Mouse (Mus musculus) liver, embryonic 13.5 days (tissue): ENCODE measurements around the gene Ttll8. TPM values are rescaled to one million over a fixed set of nuclear protein-coding genes. Genes with fewer than 3 reads are reported as not detected.

ENCODE experiments used
- ATAC-seq: fragments of 200-750 bp; cut with Nextera tagmentation; 2 replicates; pipeline ENCODE4 v1.8.0; 2017; ENCODE audit warnings: low read depth, mild to moderate bottlenecking, moderate number of reproducible peaks, moderate library complexity
- DNase-seq: peaks from one replicate; pipeline ENCODE4 v3.0.0; 2022
- H3K27ac ChIP-seq: fragments of 300-500 bp; sonication (generic); 2 replicates; pipeline ENCODE4 v1.5.1; 2015; ENCODE audit warnings: moderate library complexity, mild to moderate bottlenecking, inconsistent platforms
- H3K27me3 ChIP-seq: fragments of 300-500 bp; sonication (generic); 2 replicates; pipeline ENCODE4 v1.6.1; 2015; ENCODE audit warnings: mild to moderate bottlenecking, inconsistent platforms
- H3K36me3 ChIP-seq: fragments of 300-500 bp; sonication (generic); 2 replicates; pipeline ENCODE4 v1.6.1; 2015; ENCODE audit warnings: mild to moderate bottlenecking, inconsistent platforms
- H3K4me1 ChIP-seq: fragments of 300-500 bp; sonication (generic); replicated peaks from 2 replicates; pipeline ENCODE4 v1.6.1; 2015; ENCODE audit warnings: inconsistent platforms
- H3K4me2 ChIP-seq: fragments of 300-500 bp; sonication (generic); 2 replicates; pipeline ENCODE4 v1.6.1; 2015; ENCODE audit warnings: inconsistent platforms, mild to moderate bottlenecking, moderate library complexity
- H3K4me3 ChIP-seq: fragments of 300-500 bp; sonication (generic); replicated peaks from 2 replicates; pipeline ENCODE4 v1.5.1; 2015; ENCODE audit warnings: mild to moderate bottlenecking, inconsistent platforms
- H3K9ac ChIP-seq: fragments of 300-500 bp; sonication (generic); 2 replicates; pipeline ENCODE4 v1.6.1; 2015; ENCODE audit warnings: mild to moderate bottlenecking, inconsistent platforms
- H3K9me3 ChIP-seq: fragments of 300-500 bp; sonication (generic); replicated peaks from 2 replicates; pipeline ENCODE4 v1.6.1; 2016; ENCODE audit warnings: inconsistent platforms
- WGBS: fragments of 180-500 bp; shearing (Covaris S2); methylation state at CpG from one replicate; pipeline ENCODE4 v1.1.7; 2015; ENCODE audit not compliant: insufficient replicate concordance; 5-methylcytosine and 5-hydroxymethylcytosine counted together
- polyA plus RNA-seq: library from polyadenylated mRNA; unstranded; fragments of >200 nt; fragmentation: Nextera tagmentation; extraction: Ambion mirVana; gene quantifications from 2 replicates; pipeline ENCODE4 v1.2.1, GENCODE M21; 2015

Gene Ttll8
- not detected in 2 replicates for polyA plus RNA-seq

DNA sequence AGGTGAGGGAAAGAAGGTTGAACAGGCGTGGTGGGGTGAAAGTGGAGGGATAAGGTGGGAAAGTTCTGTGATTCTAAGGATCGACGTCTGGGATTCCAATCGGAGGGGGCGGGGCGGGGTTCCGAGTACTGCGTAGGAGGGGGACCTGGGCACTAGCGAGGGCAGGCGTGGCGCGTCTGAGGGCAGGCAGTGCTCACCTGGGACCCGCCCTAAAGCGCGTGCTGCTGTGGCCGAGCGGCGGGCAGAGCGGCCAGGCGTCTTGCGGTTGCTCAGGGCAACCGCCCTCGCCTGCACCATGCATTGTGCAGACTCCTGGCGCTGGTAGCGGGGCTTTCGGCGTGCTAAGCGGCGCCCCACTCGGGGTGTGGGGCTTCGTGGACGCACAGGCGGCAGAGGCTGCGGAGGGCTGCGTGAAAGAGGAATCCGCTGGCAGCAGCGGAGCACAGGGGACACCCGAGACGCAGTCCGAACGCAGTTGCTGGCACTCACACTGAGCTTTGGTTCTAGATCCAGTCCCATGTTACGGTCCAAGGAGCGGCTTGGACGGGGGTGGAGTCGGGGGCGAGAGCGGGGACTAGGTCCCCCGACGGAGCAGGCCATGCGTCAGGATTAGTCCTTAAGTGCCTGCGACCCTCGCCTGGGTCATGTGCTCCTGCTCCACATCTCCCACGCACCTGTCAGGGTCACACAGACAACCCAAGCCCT, at the start of gene Ttll8:
Gene Ttll8, minus strand, starts transcription at position 51 of the 705 bp plus-strand sequence.
- ATAC-seq (no peak), DNase-seq (no peak)
- WGBS = 8% methylated on average over 53 of the region's 53 CpGs
- H3K4me2 ChIP-seq = peak within 1 kb of the TSS; percentile 51
- H3K9me3 ChIP-seq = no peaks in the 10 kb centered on the region
- no peak within 1 kb of the TSS for H3K9ac ChIP-seq
- peak within 1 kb of the TSS; percentile 31; the same call in 1 of the 2 replicates for H3K4me3 ChIP-seq
- no peaks in the 10 kb centered on the region for H3K36me3 ChIP-seq
- H3K27ac ChIP-seq = no peak within 1 kb of the TSS
- peaks cover 3% of the 10 kb centered on the region; the same call in 1 of the 2 replicates for H3K4me1 ChIP-seq
- H3K27me3 ChIP-seq = peaks cover 35% of the 10 kb centered on the region

DNA sequence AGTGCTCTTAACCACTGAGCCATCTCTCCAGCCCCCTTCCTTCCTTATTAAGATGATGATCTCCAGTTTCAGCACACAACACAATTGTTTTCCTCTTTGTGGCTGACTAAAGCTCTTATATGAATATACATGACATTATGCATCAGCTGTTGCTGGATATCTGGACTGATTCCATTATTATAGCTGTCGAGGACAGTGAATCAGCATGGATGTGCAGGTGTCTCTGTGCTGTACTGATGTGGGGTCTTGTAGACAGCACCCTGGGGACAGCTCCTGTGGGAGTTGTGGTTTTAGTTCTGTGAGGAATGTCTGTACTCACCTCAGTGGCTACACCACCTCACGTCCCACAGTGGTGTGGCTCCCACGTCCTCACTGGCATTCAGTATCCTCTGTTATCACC, 47.0 kb upstream of the Ttll8 start:
- WGBS = 54% methylated on average over 3 of the region's 3 CpGs
- Histone ChIP-seq H3K4me1 (no peaks in the 10 kb centered on the region), H3K36me3 (no peaks in the 10 kb centered on the region), H3K27ac (no peak overlapping the region), H3K4me3 (no peak overlapping the region), H3K9ac (no peak overlapping the region), H3K4me2 (no peak overlapping the region), H3K27me3 (no peaks in the 10 kb centered on the region), H3K9me3 (no peaks in the 10 kb centered on the region)
- ATAC-seq = no peak
- no peak for DNase-seq

DNA sequence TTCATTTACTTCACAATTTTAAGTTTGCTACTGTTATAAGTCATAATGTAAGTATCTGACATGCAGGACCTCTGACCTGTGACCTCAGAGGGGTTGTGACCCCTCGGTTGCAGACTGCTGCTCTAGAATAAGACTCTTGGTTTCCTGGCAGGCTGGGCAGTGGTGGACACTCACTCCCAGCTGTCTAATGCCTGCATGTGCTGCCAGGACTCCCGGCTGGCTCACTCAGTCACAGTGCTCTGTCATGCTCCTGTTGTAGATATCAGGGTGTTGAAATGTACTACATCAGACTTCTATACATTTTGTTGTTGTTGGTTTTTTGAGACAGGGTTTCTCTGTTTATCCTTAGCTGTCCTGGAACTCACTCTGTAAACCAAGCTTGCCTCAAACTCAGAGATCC, 46.1 kb upstream of the Ttll8 start:
- H3K36me3 ChIP-seq = no peaks in the 10 kb centered on the region
- no peak overlapping the region for H3K4me2 ChIP-seq
- no peak for DNase-seq
- no peaks in the 10 kb centered on the region for H3K4me1 ChIP-seq
- H3K27me3 ChIP-seq = no peaks in the 10 kb centered on the region
- H3K27ac ChIP-seq = no peak overlapping the region
- no peak overlapping the region for H3K9ac ChIP-seq
- no peaks in the 10 kb centered on the region for H3K9me3 ChIP-seq
- no peak overlapping the region for H3K4me3 ChIP-seq
- no peak for ATAC-seq
- WGBS = 39% methylated on average over 2 of the region's 2 CpGs

DNA sequence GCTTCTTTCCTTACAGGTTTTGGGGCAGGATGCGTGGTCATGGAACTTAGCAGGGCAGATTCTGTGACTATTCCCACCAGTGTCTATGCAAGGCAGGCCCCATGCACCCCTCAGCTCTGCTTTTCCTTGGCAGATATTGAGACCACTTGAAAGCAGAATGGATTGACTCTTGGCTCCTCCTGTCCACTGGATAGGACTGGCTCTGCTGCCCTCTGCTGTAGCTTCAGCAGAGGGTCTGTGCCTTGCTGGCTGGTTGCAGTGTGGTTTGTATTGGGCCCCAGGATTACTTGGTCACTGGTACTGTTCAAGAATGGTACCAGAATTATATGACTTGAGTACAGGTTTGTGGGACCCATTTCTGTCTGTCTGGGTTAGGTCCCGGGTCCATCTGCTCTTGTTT, 44.9 kb upstream of the Ttll8 start:
- no peak overlapping the region for H3K9ac ChIP-seq
- H3K36me3 ChIP-seq = no peaks in the 10 kb centered on the region
- H3K9me3 ChIP-seq = no peaks in the 10 kb centered on the region
- no peak for DNase-seq
- 58% methylated on average over 2 of the region's 2 CpGs for WGBS
- H3K4me3 ChIP-seq = no peak overlapping the region
- no peaks in the 10 kb centered on the region for H3K27me3 ChIP-seq
- no peak overlapping the region for H3K27ac ChIP-seq
- H3K4me1 ChIP-seq = no peaks in the 10 kb centered on the region
- H3K4me2 ChIP-seq = no peak overlapping the region
- ATAC-seq = no peak

DNA sequence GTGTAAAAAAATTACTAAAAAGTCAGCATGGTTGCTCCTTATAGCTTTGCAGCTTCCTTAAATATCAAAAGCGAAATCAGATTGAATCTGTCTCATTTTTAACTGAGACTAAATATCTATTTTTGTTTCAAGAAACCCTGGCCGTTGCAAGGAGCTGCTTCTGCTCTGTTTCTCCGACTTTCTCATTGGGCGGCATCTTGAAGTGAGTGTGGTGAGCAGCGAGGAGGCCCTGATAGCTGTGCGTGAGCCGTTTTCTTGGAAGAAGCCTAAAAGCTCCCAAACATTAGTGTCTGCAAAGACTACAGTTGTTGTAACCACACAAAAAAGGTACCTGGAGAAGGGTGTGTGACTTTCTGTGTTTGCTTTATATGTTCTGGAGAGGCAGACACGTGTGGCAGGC, 44.4 kb upstream of the Ttll8 start:
- DNase-seq (no peak), ATAC-seq (no peak)
- H3K4me3 ChIP-seq = no peak overlapping the region
- H3K4me2 ChIP-seq = no peak overlapping the region
- H3K9ac ChIP-seq = no peak overlapping the region
- no peaks in the 10 kb centered on the region for H3K27me3 ChIP-seq
- 63% methylated on average over 8 of the region's 8 CpGs for WGBS
- no peaks in the 10 kb centered on the region for H3K36me3 ChIP-seq
- no peaks in the 10 kb centered on the region for H3K9me3 ChIP-seq
- no peak overlapping the region for H3K27ac ChIP-seq
- no peaks in the 10 kb centered on the region for H3K4me1 ChIP-seq

DNA sequence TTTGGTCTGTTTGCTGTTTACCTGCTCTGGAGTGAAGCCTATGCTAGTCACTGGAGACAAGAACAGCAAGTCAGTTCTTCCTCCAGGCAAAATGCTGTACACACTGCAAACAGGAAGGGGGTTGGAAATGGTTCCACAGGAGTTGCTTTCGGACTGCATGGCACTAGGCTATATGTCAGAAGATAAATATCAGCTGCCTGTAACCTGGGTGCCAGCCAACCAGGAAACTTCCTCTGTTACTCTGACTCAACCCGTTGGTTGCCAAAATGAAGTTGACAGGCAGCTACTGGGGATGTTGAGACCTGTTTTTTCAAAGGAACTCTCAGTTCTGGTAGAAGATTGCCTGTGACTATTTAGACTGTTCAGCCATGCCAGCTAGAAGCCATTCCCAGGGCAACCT, 35.0 kb upstream of the Ttll8 start:
- Histone ChIP-seq H3K4me3 (no peak overlapping the region), H3K36me3 (no peaks in the 10 kb centered on the region), H3K27me3 (no peaks in the 10 kb centered on the region), H3K27ac (no peak overlapping the region), H3K4me2 (no peak overlapping the region), H3K9me3 (no peaks in the 10 kb centered on the region), H3K4me1 (no peaks in the 10 kb centered on the region), H3K9ac (no peak overlapping the region)
- 23% methylated on average over 2 of the region's 2 CpGs for WGBS
- ATAC-seq (no peak), DNase-seq (no peak)

DNA sequence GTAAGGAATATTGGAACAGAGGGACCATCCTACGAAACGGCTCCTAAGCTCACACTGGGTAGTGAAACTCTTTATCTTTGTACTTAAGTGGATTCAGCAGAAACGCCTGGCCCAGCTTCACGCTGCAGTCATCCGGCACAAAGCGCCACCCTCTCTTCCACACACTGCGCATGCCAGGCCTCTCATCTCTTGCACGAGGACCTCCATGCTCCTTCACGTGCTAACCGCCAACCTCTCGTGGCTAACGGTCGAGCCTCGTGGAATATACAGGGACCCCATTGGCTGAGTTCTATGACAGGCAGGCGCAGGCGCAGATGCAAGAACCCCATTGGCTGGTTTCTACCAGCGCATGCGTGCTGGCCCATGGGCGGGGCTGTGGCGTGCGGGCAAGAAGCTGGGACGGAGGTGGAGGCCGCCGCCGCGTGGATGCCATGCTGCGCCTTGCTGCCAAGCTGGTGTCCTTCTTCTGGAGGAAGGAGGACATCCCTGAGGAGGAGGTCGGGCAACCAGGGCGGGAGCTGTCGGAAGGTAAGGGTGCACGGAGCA, 28.4 kb upstream of the Ttll8 start, which contains the start of gene Mov10l1:
Gene Mov10l1, plus strand, starts transcription at position 376 of the 546 bp plus-strand sequence.
- Histone ChIP-seq H3K4me2 (no peak within 1 kb of the TSS), H3K9ac (no peak within 1 kb of the TSS), H3K4me1 (no peaks in the 10 kb centered on the region), H3K27ac (no peak within 1 kb of the TSS), H3K4me3 (no peak within 1 kb of the TSS), H3K27me3 (no peaks in the 10 kb centered on the region), H3K36me3 (no peaks in the 10 kb centered on the region), H3K9me3 (no peaks in the 10 kb centered on the region)
- ATAC-seq (no peak; the same call in 1 of the 2 replicates), DNase-seq (no peak)
- 84% methylated on average over 31 of the region's 31 CpGs for WGBS

DNA sequence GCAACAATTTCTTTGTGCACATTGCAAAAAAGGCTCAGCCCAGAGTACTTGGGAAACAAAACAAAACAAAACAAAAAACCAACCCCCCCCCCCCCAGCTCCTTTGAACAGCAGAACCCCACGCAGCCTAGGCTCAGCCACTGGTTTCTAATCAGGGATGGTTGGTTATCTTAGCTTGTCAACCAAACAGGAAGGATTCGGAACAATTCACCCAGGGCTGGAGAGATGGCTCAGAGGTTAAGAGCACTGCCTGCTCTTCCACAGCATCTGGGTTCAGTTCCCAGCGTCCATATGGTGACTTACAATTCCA, 24.9 kb upstream of the Ttll8 start:
- H3K36me3 ChIP-seq = no peaks in the 10 kb centered on the region
- no peak overlapping the region for H3K4me3 ChIP-seq
- ATAC-seq = no peak
- no peaks in the 10 kb centered on the region for H3K27me3 ChIP-seq
- H3K27ac ChIP-seq = no peak overlapping the region
- no peak overlapping the region for H3K4me2 ChIP-seq
- H3K9me3 ChIP-seq = no peaks in the 10 kb centered on the region
- WGBS = 29% methylated on average over 3 of the region's 3 CpGs
- no peaks in the 10 kb centered on the region for H3K4me1 ChIP-seq
- DNase-seq = no peak
- no peak overlapping the region for H3K9ac ChIP-seq

DNA sequence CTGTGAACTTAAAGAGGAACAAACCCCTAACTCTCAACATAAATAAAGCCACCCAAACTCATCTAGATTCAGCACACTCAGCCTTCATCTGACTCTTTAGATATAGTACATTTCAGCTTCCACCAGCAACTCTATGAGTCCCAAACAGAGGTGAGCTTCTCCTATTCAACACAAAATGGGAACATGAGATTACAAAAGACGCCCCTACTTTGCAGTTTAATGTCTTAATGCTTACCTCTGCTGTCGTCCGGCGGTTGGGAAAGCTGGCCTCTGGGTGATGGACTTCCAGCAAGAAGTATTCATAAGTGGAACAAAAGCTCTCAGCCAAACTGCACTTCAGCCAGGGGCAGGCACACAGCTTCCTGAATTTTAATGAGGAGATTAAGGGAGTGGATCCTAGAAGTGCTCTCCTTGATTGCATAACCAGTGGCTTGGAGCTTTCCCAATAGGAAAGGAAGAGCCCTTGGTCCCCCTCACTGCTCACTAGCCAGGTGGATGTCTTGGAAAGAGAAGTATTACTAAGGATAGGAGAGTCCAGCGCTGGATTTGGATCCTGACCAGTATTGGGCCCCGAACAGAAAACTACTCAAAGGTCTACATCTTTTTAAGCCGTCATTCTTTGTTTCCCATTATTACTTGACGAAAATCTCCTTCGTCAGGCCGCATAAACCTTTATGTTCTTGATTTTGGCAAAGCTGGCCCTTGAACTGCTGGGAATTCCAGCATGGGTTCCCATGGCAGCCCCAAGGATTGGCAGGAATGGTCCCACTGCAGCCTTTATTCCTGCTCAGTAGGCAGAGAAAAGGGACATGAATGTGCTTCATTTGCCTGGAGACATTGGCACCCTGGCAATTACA, 24.3 kb upstream of the Ttll8 start, which contains the start of gene Mlc1:
Gene Mlc1, minus strand, starts transcription at position 727 of the 857 bp plus-strand sequence.
- ATAC-seq (no peak), DNase-seq (no peak)
- Histone ChIP-seq H3K4me3 (no peak within 1 kb of the TSS), H3K36me3 (no peaks in the 10 kb centered on the region), H3K9ac (no peak within 1 kb of the TSS), H3K4me2 (no peak within 1 kb of the TSS), H3K9me3 (no peaks in the 10 kb centered on the region), H3K27me3 (no peaks in the 10 kb centered on the region), H3K4me1 (no peaks in the 10 kb centered on the region), H3K27ac (no peak within 1 kb of the TSS)
- WGBS = 69% methylated on average over 10 of the region's 10 CpGs

DNA sequence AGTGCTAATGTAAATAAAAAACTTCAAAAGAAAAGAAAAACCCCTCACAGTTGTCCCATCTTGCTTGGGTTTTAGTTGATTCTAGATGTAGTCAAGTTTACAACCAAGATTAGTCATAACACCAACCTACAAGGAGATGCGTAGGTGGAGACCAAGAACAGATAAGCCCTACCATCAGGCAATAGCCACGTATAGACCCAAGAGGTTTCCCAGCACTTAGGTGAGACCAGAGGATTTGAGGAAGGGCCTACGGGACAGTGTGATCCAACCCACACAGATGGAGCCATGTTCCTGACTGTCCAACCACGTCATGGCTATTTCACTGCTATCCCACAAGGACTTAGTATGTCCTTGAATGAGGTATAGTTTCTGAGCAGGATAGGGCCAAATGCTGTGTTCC, 18.1 kb upstream of the Ttll8 start:
- Histone ChIP-seq H3K9me3 (no peaks in the 10 kb centered on the region), H3K4me2 (no peak overlapping the region), H3K9ac (no peak overlapping the region), H3K36me3 (no peaks in the 10 kb centered on the region), H3K27me3 (no peaks in the 10 kb centered on the region), H3K4me3 (no peak overlapping the region), H3K4me1 (no peaks in the 10 kb centered on the region), H3K27ac (no peak overlapping the region)
- DNase-seq (no peak), ATAC-seq (no peak)
- 77% methylated on average over 4 of the region's 4 CpGs for WGBS

DNA sequence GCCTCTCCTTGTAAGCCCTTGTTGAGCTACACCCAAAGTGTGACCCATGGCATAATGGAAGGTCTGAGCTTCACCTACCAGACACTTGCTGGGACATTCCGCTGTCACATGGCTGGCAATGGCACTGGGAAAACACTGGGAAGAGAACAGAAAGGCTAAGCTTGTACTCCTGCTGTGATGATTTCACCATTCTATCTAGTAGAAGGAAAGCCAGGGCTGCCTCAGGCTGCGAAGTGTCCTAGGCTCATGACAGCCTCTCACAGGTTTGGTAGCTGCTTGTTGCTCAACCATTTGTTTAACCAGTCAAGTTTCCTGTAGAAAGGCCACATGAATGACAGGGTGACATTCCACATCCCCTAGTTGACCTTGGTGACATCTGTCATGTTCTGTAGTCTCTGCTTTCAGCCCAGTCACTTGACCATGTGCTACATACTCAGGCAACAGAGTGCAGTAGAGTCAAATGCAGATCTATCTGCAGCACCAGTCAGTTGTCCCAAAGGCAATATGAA, 9.9 kb upstream of the Ttll8 start:
- ATAC-seq (no peak), DNase-seq (no peak)
- Histone ChIP-seq H3K9me3 (no peaks in the 10 kb centered on the region), H3K27me3 (no peaks in the 10 kb centered on the region), H3K36me3 (no peaks in the 10 kb centered on the region), H3K9ac (no peak overlapping the region), H3K4me1 (no peaks in the 10 kb centered on the region), H3K27ac (no peak overlapping the region), H3K4me2 (no peak overlapping the region), H3K4me3 (no peak overlapping the region)
- 57% methylated on average over 2 of the region's 2 CpGs for WGBS
